Mouse (Mus musculus): ENCODE measurements around the gene Mllt6. TPM values are rescaled to one million over a fixed set of nuclear protein-coding genes. Genes with fewer than 3 reads are reported as not detected.
"Not testable (repeated sequence)": the region's sequence is repeated elsewhere in the genome, so short reads cannot be mapped to it uniquely, and the experiment has no call there.

Gene Mllt6
- polyA plus RNA-seq, 1 experiment: 10.9 TPM

- peaks cover 8% of the 10 kb centered on the region for H3K4me1 ChIP-seq (ENCODE audit: control insufficient read depth, insufficient read depth, insufficient read length, low read length)
Measured at GRCm38 (mm10) chr11:97701581-97702392, 38.6 kb downstream of the Mllt6 start.

GRCm38 (mm10) chr11:97702393-97702745 lies 39.2 kb downstream of the Mllt6 start:
- peak overlapping the region; percentile 68 for H3K4me3 ChIP-seq (ENCODE audit: insufficient read depth, low read depth, low read length)
- H3K4me1 ChIP-seq (ENCODE audit: control insufficient read depth, insufficient read depth, insufficient read length, low read length): peaks cover 8% of the 10 kb centered on the region
- no peak overlapping the region for H3K27ac ChIP-seq (replicated peaks; ENCODE audit: low read depth, low read length)

More at GRCm38 (mm10) chr11:97701581-97702392, 38.6 kb downstream of the Mllt6 start:
- Histone ChIP-seq H3K4me3 (ENCODE audit: insufficient read depth, low read depth, low read length) (peak overlapping the region; percentile 7; the same call in 1 of the 2 replicates), H3K27ac (replicated peaks; ENCODE audit: low read depth, low read length) (no peak overlapping the region)

GRCm38 (mm10) chr11:97703039-97703826 lies 40.0 kb downstream of the Mllt6 start, which contains the start of gene Psmb3:
Gene Psmb3 (plus strand): TSS chr11:97703399.
- Histone ChIP-seq H3K4me1 (ENCODE audit: control insufficient read depth, insufficient read depth, insufficient read length, low read length) (peaks cover 8% of the 10 kb centered on the region), H3K27ac (replicated peaks; ENCODE audit: low read depth, low read length) (peak within 1 kb of the TSS; percentile 74), H3K4me3 (ENCODE audit: insufficient read depth, low read depth, low read length) (peak within 1 kb of the TSS; percentile 85)

GRCm38 (mm10) chr11:97710067-97710466 lies 46.9 kb downstream of the Mllt6 start:
- not testable (repeated sequence) for H3K4me3 ChIP-seq (ENCODE audit: insufficient read depth, low read depth, low read length); H3K4me1 ChIP-seq (ENCODE audit: control insufficient read depth, insufficient read depth, insufficient read length, low read length); H3K27ac ChIP-seq (replicated peaks; ENCODE audit: low read depth, low read length)

GRCm38 (mm10) chr11:97711200-97711900 lies 48.1 kb downstream of the Mllt6 start:
- Histone ChIP-seq H3K27ac (replicated peaks; ENCODE audit: low read depth, low read length) (no peak overlapping the region), H3K4me3 (ENCODE audit: insufficient read depth, low read depth, low read length) (no peak overlapping the region), H3K4me1 (ENCODE audit: control insufficient read depth, insufficient read depth, insufficient read length, low read length) (no peaks in the 10 kb centered on the region)

GRCm38 (mm10) chr11:97712286-97712685 lies 49.1 kb downstream of the Mllt6 start:
- no peak overlapping the region for H3K4me3 ChIP-seq (ENCODE audit: insufficient read depth, low read depth, low read length)
- no peaks in the 10 kb centered on the region for H3K4me1 ChIP-seq (ENCODE audit: control insufficient read depth, insufficient read depth, insufficient read length, low read length)
- H3K27ac ChIP-seq (replicated peaks; ENCODE audit: low read depth, low read length): no peak overlapping the region

GRCm38 (mm10) chr11:97713896-97714295 lies 50.7 kb downstream of the Mllt6 start:
- no peaks in the 10 kb centered on the region for H3K4me1 ChIP-seq (ENCODE audit: control insufficient read depth, insufficient read depth, insufficient read length, low read length)
- H3K27ac ChIP-seq (replicated peaks; ENCODE audit: low read depth, low read length): no peak overlapping the region
- H3K4me3 ChIP-seq (ENCODE audit: insufficient read depth, low read depth, low read length): no peak overlapping the region

GRCm38 (mm10) chr11:97714356-97714755 lies 51.1 kb downstream of the Mllt6 start:
- no peak overlapping the region for H3K4me3 ChIP-seq (ENCODE audit: insufficient read depth, low read depth, low read length)
- H3K27ac ChIP-seq (replicated peaks; ENCODE audit: low read depth, low read length): no peak overlapping the region
- H3K4me1 ChIP-seq (ENCODE audit: control insufficient read depth, insufficient read depth, insufficient read length, low read length): no peaks in the 10 kb centered on the region

- Histone ChIP-seq H3K27ac (replicated peaks; ENCODE audit: low read depth, low read length) (no peak overlapping the region), H3K4me3 (ENCODE audit: insufficient read depth, low read depth, low read length) (no peak overlapping the region), H3K4me1 (ENCODE audit: control insufficient read depth, insufficient read depth, insufficient read length, low read length) (no peaks in the 10 kb centered on the region)
Measured at GRCm38 (mm10) chr11:97714784-97715760, 51.9 kb downstream of the Mllt6 start.

GRCm38 (mm10) chr11:97716021-97716420 lies 52.8 kb downstream of the Mllt6 start:
- Histone ChIP-seq H3K4me3 (ENCODE audit: insufficient read depth, low read depth, low read length) (no peak overlapping the region), H3K27ac (replicated peaks; ENCODE audit: low read depth, low read length) (no peak overlapping the region), H3K4me1 (ENCODE audit: control insufficient read depth, insufficient read depth, insufficient read length, low read length) (no peaks in the 10 kb centered on the region)

GRCm38 (mm10) chr11:97717369-97718280 lies 54.4 kb downstream of the Mllt6 start:
- Histone ChIP-seq H3K27ac (replicated peaks; ENCODE audit: low read depth, low read length) (no peak overlapping the region), H3K4me1 (ENCODE audit: control insufficient read depth, insufficient read depth, insufficient read length, low read length) (no peaks in the 10 kb centered on the region), H3K4me3 (ENCODE audit: insufficient read depth, low read depth, low read length) (no peak overlapping the region)

- Histone ChIP-seq H3K27ac (replicated peaks; ENCODE audit: low read depth, low read length) (no peak overlapping the region), H3K4me1 (ENCODE audit: control insufficient read depth, insufficient read depth, insufficient read length, low read length) (no peaks in the 10 kb centered on the region), H3K4me3 (ENCODE audit: insufficient read depth, low read depth, low read length) (no peak overlapping the region)
Measured at GRCm38 (mm10) chr11:97718281-97718860, 55.2 kb downstream of the Mllt6 start.

GRCm38 (mm10) chr11:97719041-97719440 lies 55.8 kb downstream of the Mllt6 start:
- Histone ChIP-seq H3K4me3 (ENCODE audit: insufficient read depth, low read depth, low read length) (no peak overlapping the region), H3K27ac (replicated peaks; ENCODE audit: low read depth, low read length) (no peak overlapping the region)

More at GRCm38 (mm10) chr11:97719041-97719440, 55.8 kb downstream of the Mllt6 start:
- H3K4me1 ChIP-seq (ENCODE audit: control insufficient read depth, insufficient read depth, insufficient read length, low read length): no peaks in the 10 kb centered on the region
